Mouse (Mus musculus) hindbrain, embryonic 14.5 days (tissue): ENCODE data around the gene Ostc. TPM values are rescaled to one million over a fixed set of nuclear protein-coding genes. Genes with fewer than 3 reads are reported as not detected.
A peak's percentile ranks its signal among the peaks of the same experiment; 100 is the strongest.

Source experiments
- ATAC-seq: fragments of 200-750 bp; cut with Nextera tagmentation; 2 replicates; pipeline ENCODE4 v1.8.0; 2017; ENCODE audit warnings: moderate number of reproducible peaks, mild to moderate bottlenecking, moderate TSS enrichment, moderate library complexity; ENCODE audit not compliant: low FRiP score
- DNase-seq: peaks from one replicate; pipeline ENCODE4 v3.0.0-alpha.2; 2015; ENCODE audit warnings: low spot score
- H3K27ac ChIP-seq: fragments of 300-500 bp; sonication (generic); 2 replicates; pipeline ENCODE4 v1.5.1; 2014; ENCODE audit warnings: mild to moderate bottlenecking, moderate library complexity
- H3K27me3 ChIP-seq: fragments of 300-500 bp; sonication (generic); 2 replicates; pipeline ENCODE4 v1.6.1; 2014; ENCODE audit warnings: mild to moderate bottlenecking, low read length, mixed read lengths; ENCODE audit not compliant: control insufficient read depth, insufficient read depth
- H3K36me3 ChIP-seq: fragments of 300-500 bp; sonication (generic); replicated peaks from 2 replicates; pipeline ENCODE4 v1.6.1; 2014; ENCODE audit not compliant: control insufficient read depth, insufficient read depth
- H3K4me1 ChIP-seq: fragments of 300-500 bp; sonication (generic); replicated peaks from 2 replicates; pipeline ENCODE4 v1.6.1; 2014; ENCODE audit warnings: antibody characterized with exemption, low read length, mixed read lengths; ENCODE audit not compliant: control insufficient read depth, insufficient read depth
- H3K4me2 ChIP-seq: fragments of 300-500 bp; sonication (generic); replicated peaks from 2 replicates; pipeline ENCODE4 v1.6.1; 2014; ENCODE audit warnings: mild to moderate bottlenecking, moderate library complexity
- H3K4me3 ChIP-seq: fragments of 300-500 bp; sonication (generic); replicated peaks from 2 replicates; pipeline ENCODE4 v1.5.1; 2014; ENCODE audit warnings: mild to moderate bottlenecking, low read length
- H3K9ac ChIP-seq: fragments of 300-500 bp; sonication (generic); 2 replicates; pipeline ENCODE4 v1.6.1; 2014
- H3K9me3 ChIP-seq: fragments of 300-500 bp; sonication (generic); 2 replicates; pipeline ENCODE4 v1.6.1; 2016; ENCODE audit warnings: low read length; ENCODE audit not compliant: control insufficient read depth
- WGBS: fragments of 180-500 bp; shearing (Covaris S2); extraction: QIAGEN DNeasy Blood & Tissue Kit; methylation state at CpG from one replicate; pipeline ENCODE4 v1.1.7; 2014; 5-methylcytosine and 5-hydroxymethylcytosine counted together
- polyA plus RNA-seq: library from polyadenylated mRNA; unstranded; fragments of >200 nt; fragmentation: Nextera tagmentation; extraction: Ambion mirVana; gene quantifications from 2 replicates; pipeline ENCODE4 v1.2.1, GENCODE M21; 2014

The Ostc gene
- 221 and 231 TPM in 2 replicates for polyA plus RNA-seq

GRCm38 (mm10) chr3:130708967-130709924 lies at the start of gene Ostc:
Gene Ostc, minus strand, starts transcription at chr3:130709444.
- Histone ChIP-seq H3K27ac (peak within 1 kb of the TSS; percentile 87), H3K36me3 (no peaks in the 10 kb centered on the region), H3K27me3 (no peaks in the 10 kb centered on the region), H3K9ac (peak within 1 kb of the TSS; percentile 91), H3K4me3 (peak within 1 kb of the TSS; percentile 96), H3K4me2 (peak within 1 kb of the TSS; percentile 89), H3K9me3 (no peaks in the 10 kb centered on the region), H3K4me1 (peaks cover 20% of the 10 kb centered on the region)
- WGBS = under 1% methylated on average over 45 of the region's 45 CpGs
- ATAC-seq = peak; percentile 97
- peak; percentile 96 for DNase-seq

DNA sequence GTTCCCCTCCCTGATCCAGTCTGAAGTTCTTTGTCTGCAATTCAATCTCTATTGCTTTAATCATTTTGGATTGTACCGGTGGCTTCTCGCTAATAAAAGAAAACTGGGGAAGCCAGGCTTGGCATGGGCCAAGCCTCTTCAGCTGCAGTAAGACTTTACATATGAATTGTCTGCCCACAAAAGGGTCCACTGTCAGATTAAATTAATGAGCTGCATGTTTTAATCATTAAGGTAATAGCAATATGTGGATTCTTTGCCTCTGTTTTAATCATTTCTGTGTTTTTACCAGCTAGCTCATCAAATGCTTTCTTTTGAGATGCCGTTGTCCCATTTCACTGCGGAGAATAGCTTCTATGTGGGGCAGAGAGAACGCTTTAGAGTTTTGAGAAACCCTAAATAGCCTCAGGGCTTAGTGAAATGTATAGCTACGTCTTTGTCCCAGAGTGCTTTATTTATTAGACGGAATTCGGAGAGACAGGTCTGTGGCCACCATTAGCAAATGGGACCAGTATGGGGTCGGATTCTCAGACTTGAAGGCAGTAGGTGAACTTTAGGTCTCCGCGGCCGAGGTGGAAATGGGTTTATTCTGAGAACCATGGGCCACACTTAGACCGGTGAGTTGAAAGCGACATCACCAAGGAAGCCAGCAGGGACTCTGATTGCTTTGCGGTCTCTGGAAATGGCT lies 49.1 kb upstream of the Ostc start:
- no peak overlapping the region for H3K4me2 ChIP-seq
- WGBS = 47% methylated on average over 15 of the region's 15 CpGs
- DNase-seq (no peak), ATAC-seq (no peak)
- H3K36me3 ChIP-seq = no peaks in the 10 kb centered on the region
- no peak overlapping the region for H3K27ac ChIP-seq
- H3K9me3 ChIP-seq = no peaks in the 10 kb centered on the region
- no peaks in the 10 kb centered on the region for H3K4me1 ChIP-seq
- H3K27me3 ChIP-seq = no peaks in the 10 kb centered on the region
- H3K9ac ChIP-seq = no peak overlapping the region
- no peak overlapping the region for H3K4me3 ChIP-seq

GRCm38 (mm10) chr3:130757117-130757852 lies 48.0 kb upstream of the Ostc start:
- WGBS = 61% methylated on average over 8 of the region's 8 CpGs
- no peak for DNase-seq
- no peak overlapping the region for H3K4me3 ChIP-seq
- no peaks in the 10 kb centered on the region for H3K36me3 ChIP-seq
- H3K27ac ChIP-seq = no peak overlapping the region
- no peak overlapping the region for H3K4me2 ChIP-seq
- H3K27me3 ChIP-seq = no peaks in the 10 kb centered on the region
- H3K9me3 ChIP-seq = no peaks in the 10 kb centered on the region
- no peak overlapping the region for H3K9ac ChIP-seq
- ATAC-seq = peak; percentile 64; the same call in 1 of the 2 replicates
- no peaks in the 10 kb centered on the region for H3K4me1 ChIP-seq

- Histone ChIP-seq H3K4me1 (peaks cover 5% of the 10 kb centered on the region; the same call in 1 of the 2 replicates), H3K27me3 (no peaks in the 10 kb centered on the region), H3K4me3 (no peak overlapping the region), H3K4me2 (no peak overlapping the region), H3K36me3 (no peaks in the 10 kb centered on the region), H3K9ac (no peak overlapping the region), H3K27ac (no peak overlapping the region), H3K9me3 (peaks cover 7% of the 10 kb centered on the region; the same call in 1 of the 2 replicates)
- WGBS = 94% methylated on average over 3 of the region's 3 CpGs
- ATAC-seq (no peak), DNase-seq (no peak)
Measured at GRCm38 (mm10) chr3:130749206-130749605, 40.0 kb upstream of the Ostc start.

- Histone ChIP-seq H3K4me1 (peaks cover 5% of the 10 kb centered on the region; the same call in 1 of the 2 replicates), H3K9ac (no peak overlapping the region), H3K4me2 (no peak overlapping the region), H3K27ac (no peak overlapping the region), H3K4me3 (no peak overlapping the region), H3K9me3 (peaks cover 7% of the 10 kb centered on the region; the same call in 1 of the 2 replicates), H3K27me3 (no peaks in the 10 kb centered on the region), H3K36me3 (no peaks in the 10 kb centered on the region)
- WGBS = 27% methylated on average over 10 of the region's 10 CpGs
- DNase-seq (no peak), ATAC-seq (no peak)
Measured at GRCm38 (mm10) chr3:130746673-130747619, 37.7 kb upstream of the Ostc start.

GRCm38 (mm10) chr3:130737652-130738361 lies 28.6 kb upstream of the Ostc start:
- Histone ChIP-seq H3K4me3 (no peak overlapping the region), H3K4me2 (peak overlapping the region; percentile 21; the same call in 1 of the 2 replicates), H3K27me3 (no peaks in the 10 kb centered on the region), H3K9ac (no peak overlapping the region), H3K9me3 (no peaks in the 10 kb centered on the region), H3K4me1 (no peaks in the 10 kb centered on the region), H3K36me3 (no peaks in the 10 kb centered on the region), H3K27ac (no peak overlapping the region)
- DNase-seq (peak; percentile 49), ATAC-seq (peak; percentile 78)
- 44% methylated on average over 21 of the region's 21 CpGs for WGBS

- H3K9me3 ChIP-seq = no peaks in the 10 kb centered on the region
- 69% methylated on average over 4 of the region's 4 CpGs for WGBS
- 0 out of 2 replicates have a peak overlapping the region, but pooled peaks have one; percentile 29 for H3K27ac ChIP-seq
- ATAC-seq (no peak), DNase-seq (no peak)
- H3K36me3 ChIP-seq = no peaks in the 10 kb centered on the region
- no peaks in the 10 kb centered on the region for H3K4me1 ChIP-seq
- H3K4me2 ChIP-seq = no peak overlapping the region
- H3K27me3 ChIP-seq = no peaks in the 10 kb centered on the region
- H3K4me3 ChIP-seq = no peak overlapping the region
- no peak overlapping the region for H3K9ac ChIP-seq
Measured at GRCm38 (mm10) chr3:130736758-130737157, 27.5 kb upstream of the Ostc start.

DNA sequence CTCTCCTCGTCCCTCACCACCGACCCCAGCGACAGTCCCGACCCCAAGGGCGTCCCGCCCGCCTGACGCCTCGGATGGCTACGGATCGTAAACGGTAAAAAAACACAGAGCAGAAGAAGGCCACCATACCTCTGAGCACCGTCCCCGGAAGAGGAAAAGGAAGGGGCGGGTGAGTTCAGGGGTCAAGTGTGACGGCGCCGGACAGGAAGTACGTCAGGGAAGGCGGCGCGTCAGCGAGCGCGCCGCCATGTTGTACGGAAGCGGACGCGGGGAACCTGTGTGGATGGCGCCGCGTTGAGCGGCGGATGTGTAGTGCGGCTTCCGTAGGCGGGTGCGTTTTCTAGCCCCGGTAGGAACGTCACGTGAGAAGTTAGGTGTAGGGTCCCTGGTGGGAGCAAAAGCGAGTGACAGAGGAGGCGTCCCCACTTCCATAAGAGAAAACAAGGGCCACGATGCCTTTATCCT lies 21.0 kb upstream of the Ostc start, which contains the start of gene Rpl34:
Gene Rpl34, minus strand, starts transcription at position 210 of the 465 bp plus-strand sequence.
- H3K9me3 ChIP-seq = no peaks in the 10 kb centered on the region
- peak; percentile 96 for DNase-seq
- H3K4me2 ChIP-seq = peak within 1 kb of the TSS; percentile 75
- WGBS = under 1% methylated on average over 45 of the region's 45 CpGs
- peak; percentile 100 for ATAC-seq
- peaks cover 35% of the 10 kb centered on the region for H3K36me3 ChIP-seq
- H3K4me1 ChIP-seq = peaks cover 15% of the 10 kb centered on the region
- peak within 1 kb of the TSS; percentile 93 for H3K27ac ChIP-seq
- H3K9ac ChIP-seq = peak within 1 kb of the TSS; percentile 92
- H3K4me3 ChIP-seq = peak within 1 kb of the TSS; percentile 83
- no peaks in the 10 kb centered on the region for H3K27me3 ChIP-seq
